Mouse (Mus musculus) embryonic facial prominence, embryonic 13.5 days (tissue): ENCODE measurements around the gene Fndc3b. TPM values are rescaled to one million over a fixed set of nuclear protein-coding genes. Genes with fewer than 3 reads are reported as not detected.

ENCODE experiments used
- ATAC-seq: fragments of 200-750 bp; cut with Nextera tagmentation; 2 replicates; pipeline ENCODE4 v1.8.0; 2017; ENCODE audit warnings: low read depth; ENCODE audit not compliant: insufficient number of reproducible peaks, insufficient read depth, low FRiP score, low TSS enrichment
- H3K27ac ChIP-seq: fragments of 300-500 bp; sonication (generic); 2 replicates; pipeline ENCODE4 v1.5.1; 2015; ENCODE audit warnings: moderate library complexity, mild to moderate bottlenecking, inconsistent platforms
- H3K27me3 ChIP-seq: fragments of 300-500 bp; sonication (generic); 2 replicates; pipeline ENCODE4 v1.6.1; 2015; ENCODE audit warnings: mild to moderate bottlenecking, inconsistent platforms
- H3K36me3 ChIP-seq: fragments of 300-500 bp; sonication (generic); 2 replicates; pipeline ENCODE4 v1.6.1; 2015; ENCODE audit warnings: mild to moderate bottlenecking, inconsistent platforms
- H3K4me1 ChIP-seq: fragments of 300-500 bp; sonication (generic); 2 replicates; pipeline ENCODE4 v1.6.1; 2015; ENCODE audit warnings: inconsistent platforms
- H3K4me2 ChIP-seq: fragments of 300-500 bp; sonication (generic); 2 replicates; pipeline ENCODE4 v1.6.1; 2015; ENCODE audit warnings: moderate library complexity, mild to moderate bottlenecking, inconsistent platforms
- H3K4me3 ChIP-seq: fragments of 300-500 bp; sonication (generic); 2 replicates; pipeline ENCODE4 v1.5.1; 2015; ENCODE audit warnings: mild to moderate bottlenecking, inconsistent platforms
- H3K9ac ChIP-seq: fragments of 300-500 bp; sonication (generic); 2 replicates; pipeline ENCODE4 v1.6.1; 2015; ENCODE audit warnings: mild to moderate bottlenecking, inconsistent platforms
- H3K9me3 ChIP-seq: fragments of 300-500 bp; sonication (generic); 2 replicates; pipeline ENCODE4 v1.6.1; 2016; ENCODE audit warnings: inconsistent platforms
- WGBS: fragments of 180-500 bp; shearing (Covaris S2); methylation state at CpG from one replicate; pipeline ENCODE4 v1.1.7; 2015; ENCODE audit warnings: mixed read lengths; 5-methylcytosine and 5-hydroxymethylcytosine counted together
- polyA plus RNA-seq: library from polyadenylated mRNA; unstranded; fragments of >200 nt; fragmentation: Nextera tagmentation; extraction: Ambion mirVana; gene quantifications from 2 replicates; pipeline ENCODE4 v1.2.1, GENCODE M21; 2015

Gene Fndc3b
- 26.6 and 29.0 TPM in 2 replicates for polyA plus RNA-seq

GRCm38 (mm10) chr3:27710648-27711428, at the start of gene Fndc3b:
Gene Fndc3b (minus strand): TSS chr3:27711307.
- under 1% methylated on average over 66 of the region's 90 CpGs for WGBS
- ATAC-seq = peak; percentile 89
- Histone ChIP-seq H3K4me3 (peak within 1 kb of the TSS; percentile 88), H3K27me3 (no peaks in the 10 kb centered on the region), H3K4me1 (peaks cover 29% of the 10 kb centered on the region), H3K27ac (peak within 1 kb of the TSS; percentile 99), H3K9me3 (no peaks in the 10 kb centered on the region), H3K9ac (peak within 1 kb of the TSS; percentile 96), H3K36me3 (no peaks in the 10 kb centered on the region), H3K4me2 (peak within 1 kb of the TSS; percentile 78)

- ATAC-seq = no peak
Measured at GRCm38 (mm10) chr3:27760278-27760677, 49.2 kb upstream of the Fndc3b start.

GRCm38 (mm10) chr3:27758976-27759375, 47.9 kb upstream of the Fndc3b start:
- Histone ChIP-seq H3K4me2 (peak overlapping the region; percentile 20; the same call in 1 of the 2 replicates), H3K27me3 (no peaks in the 10 kb centered on the region), H3K4me1 (peaks cover 13% of the 10 kb centered on the region), H3K9me3 (no peaks in the 10 kb centered on the region), H3K36me3 (no peaks in the 10 kb centered on the region), H3K27ac (peak overlapping the region; percentile 48; the same call in 1 of the 2 replicates), H3K4me3 (no peak overlapping the region), H3K9ac (no peak overlapping the region)
- WGBS = 23% methylated on average over 6 of the region's 6 CpGs
- no peak for ATAC-seq

More at GRCm38 (mm10) chr3:27760278-27760677, 49.2 kb upstream of the Fndc3b start:
- H3K4me2 ChIP-seq = no peak overlapping the region
- H3K27ac ChIP-seq = no peak overlapping the region
- 70% methylated on average over 2 of the region's 2 CpGs for WGBS
- H3K36me3 ChIP-seq = no peaks in the 10 kb centered on the region
- H3K9me3 ChIP-seq = no peaks in the 10 kb centered on the region
- H3K27me3 ChIP-seq = no peaks in the 10 kb centered on the region
- H3K4me1 ChIP-seq = peaks cover 13% of the 10 kb centered on the region
- H3K9ac ChIP-seq = no peak overlapping the region
- no peak overlapping the region for H3K4me3 ChIP-seq

- 67% methylated on average over 5 of the region's 5 CpGs for WGBS
Measured at GRCm38 (mm10) chr3:27751657-27752056, 40.5 kb upstream of the Fndc3b start.

GRCm38 (mm10) chr3:27751156-27751555, 40.0 kb upstream of the Fndc3b start:
- 87% methylated on average over 5 of the region's 5 CpGs for WGBS
- H3K4me1 ChIP-seq = no peaks in the 10 kb centered on the region
- no peaks in the 10 kb centered on the region for H3K27me3 ChIP-seq
- no peak overlapping the region for H3K27ac ChIP-seq
- no peak overlapping the region for H3K4me2 ChIP-seq
- ATAC-seq = no peak
- no peak overlapping the region for H3K9ac ChIP-seq
- H3K4me3 ChIP-seq = no peak overlapping the region
- H3K9me3 ChIP-seq = no peaks in the 10 kb centered on the region
- H3K36me3 ChIP-seq = no peaks in the 10 kb centered on the region

More at GRCm38 (mm10) chr3:27751657-27752056, 40.5 kb upstream of the Fndc3b start:
- Histone ChIP-seq H3K9ac (no peak overlapping the region), H3K4me2 (no peak overlapping the region), H3K27me3 (no peaks in the 10 kb centered on the region), H3K4me3 (no peak overlapping the region), H3K9me3 (no peaks in the 10 kb centered on the region), H3K27ac (no peak overlapping the region), H3K4me1 (no peaks in the 10 kb centered on the region), H3K36me3 (no peaks in the 10 kb centered on the region)
- no peak for ATAC-seq

- WGBS = 93% methylated on average over 9 of the region's 9 CpGs
Measured at GRCm38 (mm10) chr3:27745651-27746050, 34.5 kb upstream of the Fndc3b start.

GRCm38 (mm10) chr3:27744754-27745153, 33.6 kb upstream of the Fndc3b start:
- Histone ChIP-seq H3K4me2 (no peak overlapping the region), H3K36me3 (no peaks in the 10 kb centered on the region), H3K27me3 (no peaks in the 10 kb centered on the region), H3K4me3 (no peak overlapping the region), H3K9me3 (no peaks in the 10 kb centered on the region), H3K4me1 (no peaks in the 10 kb centered on the region), H3K27ac (no peak overlapping the region), H3K9ac (no peak overlapping the region)
- WGBS = 38% methylated on average over 7 of the region's 7 CpGs
- no peak for ATAC-seq

More at GRCm38 (mm10) chr3:27745651-27746050, 34.5 kb upstream of the Fndc3b start:
- no peaks in the 10 kb centered on the region for H3K4me1 ChIP-seq
- H3K9me3 ChIP-seq = no peaks in the 10 kb centered on the region
- no peak overlapping the region for H3K4me3 ChIP-seq
- no peaks in the 10 kb centered on the region for H3K36me3 ChIP-seq
- H3K4me2 ChIP-seq = no peak overlapping the region
- H3K27ac ChIP-seq = no peak overlapping the region
- ATAC-seq = no peak
- no peaks in the 10 kb centered on the region for H3K27me3 ChIP-seq
- H3K9ac ChIP-seq = no peak overlapping the region

- Histone ChIP-seq H3K9me3 (no peaks in the 10 kb centered on the region), H3K4me3 (no peak overlapping the region), H3K27me3 (no peaks in the 10 kb centered on the region), H3K4me1 (no peaks in the 10 kb centered on the region), H3K27ac (no peak overlapping the region), H3K4me2 (no peak overlapping the region), H3K36me3 (no peaks in the 10 kb centered on the region), H3K9ac (no peak overlapping the region)
- ATAC-seq = no peak
- WGBS = 75% methylated on average over 9 of the region's 9 CpGs
Measured at GRCm38 (mm10) chr3:27743271-27744145, 32.4 kb upstream of the Fndc3b start.

GRCm38 (mm10) chr3:27742124-27742523, 31.0 kb upstream of the Fndc3b start:
- Histone ChIP-seq H3K4me1 (no peaks in the 10 kb centered on the region), H3K4me2 (no peak overlapping the region), H3K4me3 (no peak overlapping the region), H3K27me3 (no peaks in the 10 kb centered on the region), H3K36me3 (no peaks in the 10 kb centered on the region), H3K9ac (no peak overlapping the region), H3K9me3 (no peaks in the 10 kb centered on the region), H3K27ac (no peak overlapping the region)
- no peak for ATAC-seq
- WGBS = 56% methylated on average over 2 of the region's 2 CpGs

GRCm38 (mm10) chr3:27740136-27740535, 29.0 kb upstream of the Fndc3b start:
- WGBS = 84% methylated on average over 7 of the region's 7 CpGs
- Histone ChIP-seq H3K27me3 (no peaks in the 10 kb centered on the region), H3K4me2 (no peak overlapping the region), H3K4me1 (peaks cover 11% of the 10 kb centered on the region; the same call in 1 of the 2 replicates), H3K36me3 (no peaks in the 10 kb centered on the region), H3K27ac (no peak overlapping the region), H3K4me3 (no peak overlapping the region), H3K9me3 (no peaks in the 10 kb centered on the region), H3K9ac (no peak overlapping the region)
- ATAC-seq = no peak

GRCm38 (mm10) chr3:27736180-27736579, 25.1 kb upstream of the Fndc3b start:
- no peak for ATAC-seq
- Histone ChIP-seq H3K27ac (no peak overlapping the region), H3K4me2 (peak overlapping the region; percentile 47), H3K4me1 (peaks cover 11% of the 10 kb centered on the region; the same call in 1 of the 2 replicates), H3K27me3 (no peaks in the 10 kb centered on the region), H3K9me3 (no peaks in the 10 kb centered on the region), H3K9ac (peak overlapping the region; percentile 49; the same call in 1 of the 2 replicates), H3K4me3 (no peak overlapping the region), H3K36me3 (no peaks in the 10 kb centered on the region)
- 10% methylated on average over 9 of the region's 9 CpGs for WGBS
